Mouse (Mus musculus): ENCODE data around the gene Cox15.

DNA sequence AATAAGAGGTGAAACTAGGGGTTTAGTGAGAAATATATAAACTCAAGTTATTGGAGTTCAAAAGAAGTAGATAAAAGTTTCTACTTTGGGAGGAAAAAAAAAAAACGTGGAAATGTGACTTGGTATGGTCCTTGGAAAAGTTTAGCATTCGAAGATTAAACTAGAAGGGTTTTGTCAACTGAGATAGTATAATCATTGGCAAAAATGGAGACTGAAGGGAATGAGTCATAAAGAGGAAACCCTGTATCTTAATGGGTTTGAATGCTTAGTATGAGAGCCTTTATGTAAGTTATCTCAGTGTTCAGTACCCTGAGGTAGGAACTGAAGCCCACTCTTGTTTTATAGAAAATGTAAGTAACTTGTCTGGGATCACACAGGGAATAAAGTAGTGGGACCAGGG lies 2.1 kb upstream of the Cox15 start:
- no peak for TF ChIP-seq CTCF (IDR thresholded peaks at IDR 0.05; ENCODE audit: low read depth)
- no peak for TF ChIP-seq EP300 (IDR thresholded peaks at IDR 0.05; ENCODE audit: low read depth)
